8 mouse cellular contexts compared by ENCODE assay signal in the genomic region with DNA sequence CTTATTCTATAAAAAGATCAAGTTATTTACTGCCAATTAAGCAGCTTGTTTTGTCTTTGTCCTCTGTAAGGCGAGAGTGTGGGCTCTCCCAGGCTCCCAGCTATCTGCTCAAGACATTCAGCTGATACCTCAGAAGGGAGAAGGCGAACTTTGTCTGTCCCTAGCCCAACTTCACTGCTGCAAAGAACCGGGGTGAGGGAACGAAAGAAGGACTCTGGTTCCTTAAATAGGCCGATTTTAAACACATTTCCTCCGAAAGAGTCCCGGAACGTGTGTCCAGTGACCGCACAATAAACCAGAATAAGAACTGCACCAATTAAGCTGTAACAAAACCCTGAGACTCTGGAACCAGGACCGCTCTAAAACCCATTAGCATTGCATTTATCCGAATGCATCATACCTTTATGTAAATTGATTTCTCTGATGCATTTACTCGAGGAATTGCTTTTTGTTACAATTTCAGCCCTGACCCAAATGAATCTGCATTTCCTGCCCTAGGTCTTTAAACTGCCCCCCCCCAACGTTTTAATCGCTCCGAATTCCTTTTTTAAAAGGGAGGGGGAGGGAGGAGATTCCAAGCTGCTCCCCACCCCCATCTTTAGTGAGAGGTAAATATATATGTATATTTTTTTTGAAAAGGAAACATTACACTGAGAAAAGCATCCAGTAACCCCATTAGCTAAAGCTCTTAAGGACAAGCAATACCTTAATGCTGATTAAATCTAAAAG. TPM values are rescaled to one million over a fixed set of nuclear protein-coding genes. Genes with fewer than 3 reads are reported as not detected.
DNase-seq lines count a peak whose midpoint lies in the region; ATAC-seq and TF ChIP-seq lines count a peak whose summit lies in the region.

No protein-coding gene starts in this region.

- H3K27ac ChIP-seq in gastrocnemius, adult 2 months = peak overlapping the region; percentile 96
- H3K27ac ChIP-seq in heart, embryonic 10.5 days = peak overlapping the region; percentile 97
- peak overlapping the region; percentile 66; the same call in 1 of the 2 replicates for H3K27ac ChIP-seq in midbrain, embryonic 14.5 days (replicated peaks; ENCODE audit: low read depth, low read length)

- peaks cover 22% of the 10 kb centered on the region; the same call in 1 of the 2 replicates for H3K4me1 ChIP-seq in heart, embryonic 10.5 days
- peaks cover 26% of the 10 kb centered on the region for H3K4me1 ChIP-seq in midbrain, embryonic 14.5 days (ENCODE audit: control insufficient read depth, insufficient read depth, low read length)

- H3K9ac ChIP-seq in midbrain, embryonic 14.5 days (replicated peaks; ENCODE audit: low read length) = peak overlapping the region; percentile 84

- DNase-seq in gastrocnemius, adult 2 months = no peak
- no peak for DNase-seq in gastrocnemius, postnatal 36 days
- peak; percentile 75 for DNase-seq in adipocyte (ENCODE audit: low spot score)
- DNase-seq in heart, embryonic 10.5 days (ENCODE audit: low spot score) = no peak
- DNase-seq in kidney, postnatal 10 days = peak; percentile 46
- DNase-seq in midbrain, embryonic 14.5 days = peak; percentile 64
- DNase-seq in layer of hippocampus, postnatal 14 days (ENCODE audit: low spot score in 2 of 2) = no peak
- no peak for DNase-seq in urinary bladder, postnatal 14 days (ENCODE audit: low spot score)

- H3K27me3 ChIP-seq in heart, embryonic 10.5 days (ENCODE audit: insufficient read depth, poor library complexity, severe bottlenecking) = no peaks in the 10 kb centered on the region
- H3K27me3 ChIP-seq in midbrain, embryonic 14.5 days (ENCODE audit: control insufficient read depth, insufficient read depth, low read length) = no peaks in the 10 kb centered on the region

- peak overlapping the region; percentile 92 for H3K4me3 ChIP-seq in gastrocnemius, adult 2 months
- peak overlapping the region; percentile 93 for H3K4me3 ChIP-seq in heart, embryonic 10.5 days
- H3K4me3 ChIP-seq in midbrain, embryonic 14.5 days (replicated peaks; ENCODE audit: low read depth, low read length) = peak overlapping the region; percentile 66

- intact Hi-C loops in gastrocnemius, adult 2 months (cut with DNase I) = loop anchor here (10.0 kb wide), 2 partner anchors 511 to 1731 kb away; partner anchors contain the start of gene 2410004B18Rik
- intact Hi-C loops in gastrocnemius, postnatal 36 days (cut with DNase I) = loop anchor here (10.0 kb wide), 1 partner anchor 699 kb away; no protein-coding TSS in a partner anchor

- under 1% methylated on average over 15 of the region's 15 CpGs for WGBS in heart, embryonic 10.5 days
- WGBS in midbrain, embryonic 14.5 days = under 1% methylated on average over 15 of the region's 15 CpGs

- no peak for TF ChIP-seq CTCF in gastrocnemius, adult 2 months (IDR thresholded peaks at IDR 0.05)

- no peaks in the 10 kb centered on the region for H3K9me3 ChIP-seq in heart, embryonic 10.5 days
- no peaks in the 10 kb centered on the region for H3K9me3 ChIP-seq in midbrain, embryonic 14.5 days (ENCODE audit: control insufficient read depth, low read length)

- no peak for ATAC-seq in midbrain, embryonic 14.5 days (ENCODE audit: low FRiP score, low TSS enrichment)

- peak overlapping the region; percentile 71 for H3K4me2 ChIP-seq in midbrain, embryonic 14.5 days (ENCODE audit: low read length)

- H3K36me3 ChIP-seq in heart, embryonic 10.5 days = peaks cover 7% of the 10 kb centered on the region; the same call in 1 of the 2 replicates
- no peaks in the 10 kb centered on the region for H3K36me3 ChIP-seq in midbrain, embryonic 14.5 days (ENCODE audit: control insufficient read depth, insufficient read depth, low read length)

RNA-seq across cellular contexts. Expression of gene Lmo4, which starts 1.6 kb away (rescaled TPM):
- total RNA-seq in gastrocnemius, adult 2 months (2021) = 10 to 100 TPM; 23.4 to 24.5 TPM
- 10 to 100 TPM; 17.5 to 18.5 TPM for total RNA-seq in gastrocnemius, postnatal 36 days (2021)
- 35.8 and 42.4 TPM in 2 replicates for polyA plus RNA-seq in heart, embryonic 10.5 days (2016; fragmentation: Nextera tagmentation; extraction: Ambion mirVana)
- 67.5 and 87.9 TPM in 2 replicates for polyA plus RNA-seq in midbrain, embryonic 14.5 days (2014; fragmentation: Nextera tagmentation; extraction: Ambion mirVana)
- total RNA-seq in layer of hippocampus, postnatal 14 days (2021) = 100 to 1,000 TPM; 181 to 190 TPM

Comparison
In these comparisons a context has a peak if more than half of its experiments do, and no peak if none do; other contexts are left out.
1. DNase-seq: peak in adipocyte (single experiment), kidney, postnatal 10 days (single experiment) and midbrain, embryonic 14.5 days (single experiment); none in gastrocnemius, adult 2 months (single experiment), gastrocnemius, postnatal 36 days (0 of 2), heart, embryonic 10.5 days (single experiment), layer of hippocampus, postnatal 14 days (0 of 2) and urinary bladder, postnatal 14 days (single experiment).
2. RNA of gene Lmo4, which starts 1.6 kb away (total RNA-seq): 181 to 190 TPM in layer of hippocampus, postnatal 14 days; 23.4 to 24.5 TPM in gastrocnemius, adult 2 months and 17.5 to 18.5 TPM in gastrocnemius, postnatal 36 days; every median in the first group is over 4 times any median in the second.
3. Peak in every context shown above with its lines, with median percentiles within 50 percentile points of each other: H3K27ac ChIP-seq and H3K4me3 ChIP-seq.